Mouse (Mus musculus) central nervous system, embryonic 14 days (tissue): ENCODE results near the gene Rbm6. TPM values are rescaled to one million over a fixed set of nuclear protein-coding genes. Genes with fewer than 3 reads are reported as not detected.

ENCODE experiments used
- polyA plus RNA-seq: library from polyadenylated mRNA; depleted of rRNA; stranded (reverse); fragments of >200 nt; gene quantifications from 2 replicates; pipeline ENCODE4 v1.2.3, GENCODE M21; 2012; rRNA removed

Rbm6 gene
- polyA plus RNA-seq, result 91.0 and 99.6 TPM in 2 replicates

DNA sequence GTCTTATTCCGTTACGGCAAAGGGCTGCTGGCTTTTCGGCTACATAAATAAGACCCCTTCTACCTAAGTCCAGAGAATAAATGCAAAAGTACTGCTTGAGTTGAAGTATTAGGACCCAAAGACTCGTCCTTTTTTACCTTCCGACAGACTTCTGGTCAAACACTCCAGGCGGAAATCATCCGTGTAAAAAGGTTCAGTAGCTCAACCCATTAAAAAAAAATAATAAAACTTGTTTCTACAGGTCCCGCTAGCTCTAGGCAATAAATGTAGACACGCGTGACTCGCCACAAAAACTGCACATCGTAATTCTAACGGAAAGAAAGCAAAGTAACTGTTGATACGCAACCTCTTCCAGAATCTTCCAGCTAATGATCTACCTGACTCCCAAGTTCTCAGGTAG is at the start of gene Rbm6:
Gene Rbm6 (minus strand): TSS at position 101 of the 400 bp plus-strand sequence.

DNA sequence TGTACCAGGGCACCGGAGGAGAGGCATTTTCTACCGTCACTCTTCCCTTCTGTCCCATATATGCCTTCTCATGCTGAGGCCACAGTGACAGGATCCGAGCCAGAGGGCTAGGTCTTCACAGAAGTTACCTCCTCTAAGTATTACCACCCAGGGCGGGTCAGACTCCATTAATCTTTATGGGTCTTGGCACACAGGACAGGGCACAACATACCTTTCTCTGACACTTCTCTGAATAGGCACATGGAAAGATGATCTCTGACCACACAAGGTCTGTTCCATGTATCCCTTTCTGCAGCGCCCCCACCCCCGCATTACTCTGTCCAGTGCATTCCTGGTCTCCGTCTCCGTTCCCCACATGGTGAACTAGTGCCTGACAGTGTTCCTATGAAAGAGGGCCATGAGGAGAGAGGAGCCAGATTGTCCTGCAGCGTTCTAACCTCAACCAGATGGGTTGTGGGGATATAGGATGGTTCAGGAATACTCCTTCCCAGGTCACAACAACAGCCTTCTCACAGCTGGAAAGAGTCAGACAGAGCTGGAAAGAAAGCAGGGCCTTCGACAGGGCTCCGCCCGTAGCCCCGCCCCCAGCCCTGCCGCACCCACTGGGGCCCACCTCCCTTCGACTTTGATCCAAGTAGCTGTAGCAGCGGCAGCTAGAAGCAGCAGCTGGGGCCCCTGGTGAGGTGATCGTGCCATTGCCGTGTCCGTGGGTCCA is 33.4 kb upstream of the Rbm6 start, which contains the start of gene Mst1r:
Gene Mst1r (plus strand): TSS at position 622 of the 715 bp plus-strand sequence.

DNA sequence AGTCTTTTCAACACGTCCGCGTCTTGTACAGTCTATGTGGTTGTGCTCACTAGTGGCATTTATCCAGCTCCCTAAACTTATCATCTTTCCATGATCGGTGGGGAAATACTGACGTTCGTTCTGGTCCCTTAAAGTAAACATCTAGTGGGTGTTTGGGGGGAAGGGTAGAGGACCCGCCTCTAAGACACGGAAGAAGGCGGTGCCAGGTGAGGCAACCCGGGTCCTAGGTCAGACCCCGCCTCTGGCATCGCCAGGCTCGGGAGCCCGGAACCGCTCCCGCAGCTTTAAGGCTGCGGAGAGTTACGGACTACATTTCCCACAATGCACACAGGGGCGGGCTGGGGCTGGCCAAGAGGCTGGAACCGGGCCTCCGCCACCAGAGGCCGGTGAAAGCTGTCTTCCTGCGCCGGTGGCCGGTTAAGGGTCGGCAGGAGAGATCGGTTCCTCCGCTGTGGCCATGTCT is 14.8 kb upstream of the Rbm6 start, which contains the start of gene Mon1a:
Gene Mon1a (plus strand): TSS at position 348 of the 463 bp plus-strand sequence.

DNA sequence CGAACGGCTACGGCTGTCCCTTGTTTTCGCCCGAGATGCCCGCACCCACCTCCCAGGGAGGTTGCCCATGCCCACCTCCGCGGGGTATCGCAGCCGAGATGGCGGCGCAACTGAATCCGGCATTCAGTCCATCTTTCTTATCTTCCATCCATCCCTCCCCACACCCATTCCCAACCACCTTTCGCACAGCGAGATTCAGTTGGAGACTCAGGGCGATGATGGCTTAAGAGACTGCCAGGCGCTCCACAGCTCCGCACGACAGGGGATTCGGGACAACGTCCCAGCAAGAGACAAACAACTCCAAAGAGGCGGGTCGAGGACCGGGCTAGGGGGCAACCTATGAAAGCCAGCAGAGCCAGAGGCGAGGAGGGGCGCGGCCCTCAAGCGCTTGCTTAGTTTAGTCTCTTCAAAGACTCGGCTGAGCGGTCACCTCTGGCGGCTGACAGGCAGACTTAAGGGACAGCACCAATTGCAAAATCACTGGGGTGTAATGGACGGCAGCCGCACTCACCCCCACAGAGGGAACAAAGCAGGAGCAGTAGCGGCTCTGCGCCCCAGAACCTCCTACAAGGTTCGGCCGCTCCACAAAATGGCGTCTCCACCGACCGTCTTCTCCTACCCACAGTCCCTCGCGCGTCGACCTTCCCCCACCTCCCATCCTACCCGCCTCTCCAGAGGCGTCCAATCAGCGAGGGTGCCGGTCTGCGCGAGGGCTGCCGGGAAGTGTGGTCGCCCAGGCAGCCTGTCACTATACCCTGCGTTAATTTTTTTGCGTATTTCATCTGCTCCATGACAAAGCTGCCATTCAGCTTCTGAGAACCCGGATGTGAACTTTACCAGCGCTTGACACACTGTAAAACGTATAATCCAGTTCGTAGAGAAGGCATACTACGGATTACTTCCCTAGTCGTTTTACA is 102.4 kb downstream of the Rbm6 start, which contains the start of gene Rbm5:
Gene Rbm5 (minus strand): TSS at position 623 of the 917 bp plus-strand sequence.

Other genes with a start within 250 kb of the Rbm6 start
- 454 and 485 TPM in 2 replicates for gene Gnai2, start 237.9 kb downstream of the Rbm6 start, polyA plus RNA-seq
- 60.5 and 67.7 TPM in 2 replicates for gene Slc38a3, start 203.7 kb downstream of the Rbm6 start, polyA plus RNA-seq
- gene Gnat1, start 193.5 kb downstream of the Rbm6 start, polyA plus RNA-seq, result 0.13 and 0.43 TPM in 2 replicates
- 112 and 151 TPM in 2 replicates for gene Sema3f, start 162.8 kb downstream of the Rbm6 start, polyA plus RNA-seq
- gene Rbm5, start 102.2 kb downstream of the Rbm6 start, polyA plus RNA-seq, result 205 and 224 TPM in 2 replicates
- 26.7 and 28.3 TPM in 2 replicates for gene Mon1a, start 14.9 kb upstream of the Rbm6 start, polyA plus RNA-seq
- gene Mst1r, start 33.6 kb upstream of the Rbm6 start, polyA plus RNA-seq, result 4.7 and 6.4 TPM in 2 replicates
- not detected in 2 replicates for gene Actl11, start 55.2 kb upstream of the Rbm6 start, polyA plus RNA-seq
- gene Camkv, start 62.4 kb upstream of the Rbm6 start, polyA plus RNA-seq, result 39.4 and 49.6 TPM in 2 replicates
- gene Traip, start 76.9 kb upstream of the Rbm6 start, polyA plus RNA-seq, result 10.0 and 10.4 TPM in 2 replicates
- gene Uba7, start 102.3 kb upstream of the Rbm6 start, polyA plus RNA-seq, result 7.9 and 12.2 TPM in 2 replicates
- gene Gm20661, start 109.8 kb upstream of the Rbm6 start, polyA plus RNA-seq, result 1.3 and 3.4 TPM in 2 replicates
- gene Inka1, start 112.6 kb upstream of the Rbm6 start, polyA plus RNA-seq, result 15.0 and 28.7 TPM in 2 replicates
- 6.2 and 14.1 TPM in 2 replicates for gene Cdhr4, start 119.3 kb upstream of the Rbm6 start, polyA plus RNA-seq
- 1.7 and 3.8 TPM in 2 replicates for gene Gm20662, start 123.1 kb upstream of the Rbm6 start, polyA plus RNA-seq
- gene Ip6k1, start 129.3 kb upstream of the Rbm6 start, polyA plus RNA-seq, result 129 and 135 TPM in 2 replicates
- 19.9 and 21.8 TPM in 2 replicates for gene Gmppb, start 176.0 kb upstream of the Rbm6 start, polyA plus RNA-seq
- 3.4 and 3.7 TPM in 2 replicates for gene Amigo3, start 179.9 kb upstream of the Rbm6 start, polyA plus RNA-seq
- gene Mst1, start 207.2 kb upstream of the Rbm6 start, polyA plus RNA-seq, result 0.05 and 0.11 TPM in 2 replicates
- 78.9 and 79.2 TPM in 2 replicates for gene Rnf123, start 210.1 kb upstream of the Rbm6 start, polyA plus RNA-seq
- gene Apeh, start 221.4 kb upstream of the Rbm6 start, polyA plus RNA-seq, result 63.5 and 70.3 TPM in 2 replicates